Mouse (Mus musculus) large intestine, adult 2 months (tissue): ENCODE data around the gene Ogfod2. TPM values are rescaled to one million over a fixed set of nuclear protein-coding genes. Genes with fewer than 3 reads are reported as not detected.

Source experiments
- DNase-seq: peaks from one replicate; pipeline ENCODE4 v3.0.0-alpha.2; 2012; ENCODE audit warnings: low read depth, low spot score
- WGBS: fragments of 180-500 bp; shearing (Covaris S2); methylation state at CpG from one replicate; pipeline ENCODE4 v1.1.7; 2018; 5-methylcytosine and 5-hydroxymethylcytosine counted together
- polyA plus RNA-seq: library from polyadenylated mRNA; depleted of rRNA; stranded (reverse); fragments of >200 nt; gene quantifications from 2 replicates; pipeline ENCODE4 v1.2.3, GENCODE M21; 2012

Ogfod2 gene
- polyA plus RNA-seq, 1 experiment: 41.5 TPM

DNA sequence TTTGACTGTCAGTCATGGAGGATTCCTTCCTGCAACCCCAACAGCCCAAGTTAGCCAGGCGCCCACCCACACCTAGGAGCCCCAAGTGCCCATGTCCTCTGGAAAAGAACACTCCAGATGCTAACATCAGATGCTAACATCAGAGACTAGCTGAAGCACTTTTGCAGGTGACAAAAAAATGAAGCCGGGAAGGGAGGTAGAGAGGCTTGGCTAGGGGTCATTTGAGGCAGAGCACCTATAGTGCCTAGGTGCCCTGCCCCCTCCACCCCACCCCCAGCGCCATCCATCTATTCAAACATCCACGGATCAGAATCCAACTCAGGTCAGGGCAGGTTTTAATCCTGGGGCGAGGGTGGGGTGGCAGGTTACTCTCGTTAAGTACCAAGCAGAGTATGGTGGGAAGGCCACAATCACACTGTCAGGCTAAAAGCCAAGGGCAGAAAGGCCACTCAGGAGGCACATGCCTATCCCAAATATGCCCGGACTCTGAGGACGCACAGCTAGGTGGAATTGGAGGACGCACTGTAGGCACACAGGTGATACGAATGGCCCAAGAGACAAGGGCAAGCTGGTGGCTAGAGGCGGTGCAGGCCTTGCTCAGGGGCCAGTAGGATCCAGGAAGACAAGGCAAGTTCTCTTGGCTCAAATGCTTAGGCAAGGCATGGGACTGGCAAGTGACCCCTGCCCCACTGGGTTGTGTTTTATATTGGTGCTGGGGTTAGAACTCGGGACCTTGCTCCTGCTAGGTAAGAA is 18.1 kb upstream of the Ogfod2 start:
- 81% methylated on average over 12 of the region's 12 CpGs for WGBS
- DNase-seq: no peak

DNA sequence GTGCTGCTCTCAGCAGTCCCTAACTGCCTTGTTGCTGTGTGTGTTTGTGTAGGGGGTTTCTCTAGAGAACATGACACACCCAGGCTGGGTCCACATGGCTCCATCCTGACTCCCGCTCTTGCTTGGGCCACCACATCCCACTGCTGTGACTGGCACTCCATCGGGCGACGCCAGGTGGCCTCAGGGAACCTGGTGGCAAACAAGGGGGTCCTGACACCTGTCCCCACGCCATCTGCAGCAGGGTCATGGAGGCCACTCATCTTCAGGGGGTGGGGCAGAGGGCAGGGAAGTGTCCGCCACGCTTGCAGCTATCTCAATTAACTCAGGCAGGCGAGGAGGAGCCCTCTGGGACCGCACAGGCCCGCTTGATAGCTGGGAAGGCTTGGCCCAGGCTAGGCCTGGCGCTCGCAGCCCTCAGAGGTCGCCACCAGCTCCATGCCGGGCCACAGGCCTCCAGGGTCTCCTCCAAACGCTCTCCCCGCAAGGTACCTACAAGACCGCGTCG is 17.0 kb upstream of the Ogfod2 start:
- no peak for DNase-seq
- whole genome bisulfite sequencing: 15% methylated on average over 19 of the region's 19 CpGs

DNA sequence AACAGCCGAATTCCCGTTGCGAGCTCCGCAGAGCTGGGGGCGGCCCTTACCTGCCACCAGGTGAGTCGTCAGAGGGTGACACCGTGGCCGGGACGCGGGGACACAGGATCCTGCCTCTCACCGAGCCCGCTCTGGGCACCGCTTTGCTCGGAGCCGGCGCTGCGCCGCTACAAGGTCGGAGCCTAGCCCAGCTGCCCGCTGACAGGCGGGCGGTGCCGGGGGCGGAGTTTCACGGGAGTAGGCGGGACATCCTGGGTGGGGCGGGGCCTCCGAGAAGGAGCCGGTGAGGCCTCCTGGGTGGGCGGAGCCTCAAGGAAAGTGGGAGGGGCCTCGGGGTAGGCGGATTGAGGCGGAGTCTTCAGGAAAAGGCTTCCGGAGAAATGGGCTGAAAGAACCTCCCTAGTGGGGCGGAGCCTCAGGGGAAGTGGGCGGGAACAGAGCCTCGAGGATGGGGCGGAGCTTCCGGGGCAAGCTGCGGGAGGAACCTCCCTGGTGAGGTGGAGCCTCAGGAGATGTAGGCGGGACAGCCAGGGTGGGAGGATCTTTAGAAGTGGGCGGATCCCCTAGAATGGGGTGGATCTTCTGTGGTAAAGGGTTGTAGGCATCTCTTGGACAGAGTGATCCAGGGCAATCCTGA is 16.4 kb upstream of the Ogfod2 start, which contains the start of gene Abcb9:
Gene Abcb9 (minus strand): TSS at position 203 of the 637 bp plus-strand sequence.
- DNase-seq: peak; percentile 99
- WGBS: 1% methylated on average over 42 of the region's 42 CpGs

DNA sequence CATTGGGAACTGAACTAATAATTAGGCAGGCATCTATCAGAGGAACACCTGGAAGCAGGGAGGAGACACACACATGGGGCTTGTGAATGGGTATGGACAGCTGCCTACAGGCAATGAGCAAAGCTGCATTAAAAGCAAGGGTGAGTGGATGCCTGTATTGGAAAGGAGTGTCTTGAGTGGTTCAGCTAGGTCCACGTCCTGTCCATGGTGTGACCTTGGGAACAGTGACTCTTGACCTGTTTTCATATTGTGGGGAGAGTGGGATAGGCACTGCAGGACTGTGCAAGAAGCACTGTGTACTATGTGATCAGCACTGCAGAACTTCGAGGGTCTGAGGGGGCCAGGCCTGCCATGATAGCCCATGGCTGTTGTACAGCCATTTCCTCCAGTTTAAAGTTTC is 13.2 kb upstream of the Ogfod2 start:
- DNase-seq: no peak
- WGBS: 75% methylated on average over 2 of the region's 2 CpGs

DNA sequence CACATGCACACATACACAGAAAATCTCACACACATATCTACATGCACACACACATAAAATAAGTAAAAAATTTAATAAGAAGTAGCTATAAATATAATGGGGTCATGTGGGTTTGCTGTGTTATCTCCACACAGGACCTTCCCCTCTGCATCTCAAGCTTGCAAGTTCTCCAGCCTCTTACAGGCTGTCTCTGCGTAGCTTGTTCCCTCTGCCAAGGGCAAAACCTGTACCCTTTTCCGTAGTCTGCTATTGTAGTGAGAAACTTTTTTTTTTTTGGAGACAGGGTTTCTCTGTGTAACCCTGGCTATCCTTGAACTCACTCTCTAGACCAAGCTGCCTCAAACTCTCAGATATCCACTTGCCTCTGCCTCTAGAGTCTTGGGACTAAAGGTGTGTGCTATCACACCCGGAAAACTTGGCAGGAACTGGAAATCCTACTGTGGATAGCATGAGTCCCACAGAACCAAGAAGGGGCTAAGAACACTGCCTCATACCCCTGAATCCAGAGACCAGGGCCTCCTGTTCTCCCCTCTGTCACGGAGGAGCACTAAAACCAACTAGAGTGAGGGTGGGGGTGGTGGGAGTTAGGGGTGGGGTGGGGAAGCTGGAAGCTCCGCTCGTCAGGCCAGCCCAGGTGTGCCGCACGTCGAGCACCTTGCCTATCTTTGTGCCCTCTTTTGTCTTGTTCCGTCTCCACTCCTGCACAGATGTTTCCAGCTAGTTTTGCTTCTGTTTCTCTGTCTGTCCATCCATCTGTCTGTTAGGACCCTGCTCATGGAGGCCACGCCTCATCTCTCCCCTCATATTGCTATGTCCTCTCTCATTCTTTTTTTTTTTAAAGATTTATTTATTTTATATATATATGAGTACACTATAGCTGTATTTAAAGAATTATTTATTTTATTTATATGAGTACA is 11.7 kb upstream of the Ogfod2 start:
- no peak for DNase-seq
- 88% methylated on average over 11 of the region's 11 CpGs for WGBS

DNA sequence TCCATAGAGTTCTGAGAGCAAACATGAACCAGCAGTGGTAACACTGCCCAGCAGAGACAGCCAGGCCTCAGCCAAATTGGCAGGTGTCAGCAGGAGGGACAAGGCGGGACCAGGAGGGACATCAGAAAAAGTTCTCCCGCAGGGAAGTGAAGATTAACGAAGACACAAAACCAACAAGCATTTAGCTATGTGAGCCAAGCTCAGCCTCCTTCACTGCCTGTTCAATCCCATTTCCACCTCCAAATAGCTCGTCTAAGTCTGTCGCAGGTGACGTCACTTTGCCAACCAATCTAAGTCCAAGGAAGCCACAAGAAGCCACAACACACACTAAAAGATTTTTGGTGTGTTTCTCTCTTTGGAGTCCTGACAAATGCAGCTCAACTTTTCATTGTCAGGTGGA is 9.8 kb upstream of the Ogfod2 start:
- no peak for DNase-seq
- 79% methylated on average over 6 of the region's 6 CpGs for WGBS

DNA sequence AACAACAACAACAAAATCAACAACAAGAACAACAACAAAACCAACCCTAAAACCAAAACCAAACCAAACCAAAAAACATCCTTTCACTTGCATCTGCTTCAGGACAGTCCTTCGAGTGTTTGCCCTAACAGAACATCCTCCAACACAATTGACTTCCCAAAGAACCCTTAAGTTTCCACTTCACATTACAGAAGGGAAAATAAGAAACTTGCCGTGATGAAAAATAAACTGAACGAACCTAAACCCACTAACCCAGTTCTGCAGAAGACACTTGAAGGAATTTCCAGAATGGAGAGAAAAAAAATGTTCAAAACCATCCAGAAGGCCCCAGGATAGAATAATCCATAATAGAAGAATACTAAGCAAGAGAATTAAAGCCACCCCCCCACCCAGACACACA is 9.1 kb upstream of the Ogfod2 start:
- DNase-seq: no peak
- 84% methylated on average over 3 of the region's 3 CpGs for WGBS

DNA sequence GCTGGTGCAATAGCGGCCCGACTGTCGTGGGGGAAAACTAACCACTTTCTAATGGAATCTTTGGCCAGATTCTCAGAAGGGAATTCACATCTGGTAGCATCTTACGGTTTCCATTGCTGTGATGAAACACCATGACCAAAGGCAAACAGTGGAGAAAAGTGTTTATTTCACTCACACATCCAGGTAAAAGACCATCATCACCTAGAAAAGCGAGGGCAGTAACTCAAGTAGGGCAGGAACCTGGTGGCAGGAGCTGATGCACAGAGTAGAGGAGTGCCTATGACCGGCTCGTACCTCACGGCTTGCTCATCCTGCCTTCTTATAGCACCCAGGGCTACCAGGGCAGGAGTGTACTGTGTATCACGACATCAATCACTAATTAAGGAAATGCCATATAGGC is 8.5 kb upstream of the Ogfod2 start:
- DNase-seq: no peak
- WGBS: 93% methylated on average over 9 of the region's 9 CpGs

DNA sequence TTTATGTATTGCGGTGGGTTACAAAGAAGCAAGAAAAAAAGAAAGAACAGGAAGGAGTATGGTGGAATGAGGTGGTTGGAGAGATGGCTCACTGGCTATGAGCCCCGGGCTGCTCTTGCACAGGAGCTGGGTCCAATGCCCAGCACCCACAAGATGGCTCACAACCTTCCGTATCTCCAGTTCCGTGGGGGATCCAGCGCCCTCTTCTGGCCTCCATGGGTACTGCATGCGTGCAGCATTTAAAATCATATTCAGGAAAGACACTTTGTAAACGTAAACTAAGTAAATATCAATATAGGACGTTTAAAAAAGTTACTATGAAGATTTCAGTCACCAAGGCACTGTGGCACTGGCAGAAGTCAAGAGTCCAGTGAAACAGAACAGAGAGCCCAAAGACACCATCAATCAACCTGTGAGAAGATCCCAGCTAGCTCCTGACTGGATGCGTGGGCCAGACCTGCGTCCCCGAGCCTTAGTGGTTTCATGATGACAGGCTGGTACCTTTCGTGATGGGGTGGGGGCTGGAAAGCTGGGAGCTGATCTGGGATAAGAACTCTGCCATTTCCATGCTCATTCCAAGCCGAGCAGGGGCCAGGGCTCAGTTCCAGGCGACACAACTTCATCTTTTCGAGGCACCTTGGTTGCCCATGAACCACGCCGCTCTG is 888 bp upstream of the Ogfod2 start:
- WGBS: 18% methylated on average over 17 of the region's 17 CpGs
- DNase-seq: no peak

DNA sequence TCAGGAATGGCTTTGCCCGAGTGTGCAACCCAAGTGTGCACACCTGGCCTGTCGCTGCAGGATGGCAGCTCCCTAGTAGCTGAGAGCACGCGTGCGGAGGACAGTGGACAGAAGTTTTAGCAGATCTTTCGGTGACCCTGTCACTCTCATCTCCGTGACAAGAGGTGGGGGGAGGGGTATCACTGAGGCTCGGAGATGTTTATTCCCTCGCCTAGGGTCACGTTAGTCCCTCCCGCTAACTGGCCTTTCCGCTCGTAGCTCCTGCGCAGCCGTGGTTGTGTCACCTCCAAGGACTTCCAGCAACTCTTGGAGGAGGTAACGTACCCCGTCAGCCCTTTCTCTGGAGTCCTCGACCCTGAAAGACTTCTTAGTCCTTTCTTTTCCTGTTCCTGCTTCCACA is 434 bp downstream of the Ogfod2 start:
- no peak for DNase-seq

DNA sequence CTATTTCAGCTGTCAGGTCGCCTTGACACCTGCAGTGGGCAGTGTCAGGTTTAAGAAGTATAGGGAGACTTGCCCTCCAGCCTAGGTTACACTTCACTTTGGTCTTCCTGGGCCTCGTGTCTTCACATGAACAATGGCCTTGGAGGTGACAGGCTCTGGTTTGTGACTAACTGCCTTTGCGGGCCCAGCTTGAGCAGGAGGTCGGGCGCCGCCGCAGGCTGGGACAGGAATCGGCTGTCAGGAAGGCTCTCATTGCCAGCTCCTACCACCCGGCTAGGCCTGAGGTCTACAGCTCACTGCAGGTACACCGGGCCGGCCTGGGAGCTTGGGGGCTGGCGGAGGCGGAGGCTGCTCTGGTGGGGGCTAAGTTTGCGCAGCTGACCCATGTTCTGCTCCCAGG is 933 bp downstream of the Ogfod2 start:
- WGBS: 14% methylated on average over 14 of the region's 14 CpGs
- no peak for DNase-seq

More for the DNA sequence above, 434 bp downstream of the Ogfod2 start:
- WGBS: under 1% methylated on average over 18 of the region's 18 CpGs

DNA sequence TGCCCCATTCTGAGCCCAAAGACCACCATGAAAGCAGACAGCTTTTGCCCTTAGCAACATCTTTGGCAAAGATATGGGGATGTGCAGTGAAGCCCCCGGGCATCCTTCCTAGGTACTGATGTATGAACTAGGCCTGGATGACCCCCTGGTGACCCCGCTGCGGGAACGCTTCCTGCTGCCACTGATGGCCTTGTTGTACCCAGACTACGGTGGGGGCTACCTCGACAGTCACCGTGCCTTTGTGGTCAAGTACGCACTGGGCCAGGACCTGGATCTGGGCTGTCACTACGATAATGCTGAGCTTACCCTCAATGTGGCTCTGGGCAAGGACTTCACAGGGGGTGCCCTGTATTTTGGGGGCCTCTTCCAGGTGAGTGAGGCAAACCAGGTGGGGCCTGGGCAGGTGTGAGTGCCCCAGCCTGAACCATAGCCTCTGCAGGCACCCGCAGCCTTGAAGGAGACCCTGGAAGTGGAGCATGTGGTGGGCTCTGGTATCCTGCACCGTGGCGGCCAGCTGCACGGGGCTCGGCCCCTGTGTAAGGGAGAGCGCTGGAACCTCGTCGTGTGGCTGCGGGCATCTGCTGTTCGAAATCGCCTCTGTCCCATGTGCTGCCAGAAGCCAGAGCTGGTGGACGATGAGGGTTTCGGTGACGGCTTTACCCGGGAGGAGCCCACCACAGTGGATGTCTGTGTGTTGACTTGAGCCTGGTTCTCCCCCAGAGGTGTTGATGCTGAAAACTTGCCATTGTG is 2.4 kb downstream of the Ogfod2 start:
- no peak for DNase-seq
- 95% methylated on average over 24 of the region's 24 CpGs for WGBS

DNA sequence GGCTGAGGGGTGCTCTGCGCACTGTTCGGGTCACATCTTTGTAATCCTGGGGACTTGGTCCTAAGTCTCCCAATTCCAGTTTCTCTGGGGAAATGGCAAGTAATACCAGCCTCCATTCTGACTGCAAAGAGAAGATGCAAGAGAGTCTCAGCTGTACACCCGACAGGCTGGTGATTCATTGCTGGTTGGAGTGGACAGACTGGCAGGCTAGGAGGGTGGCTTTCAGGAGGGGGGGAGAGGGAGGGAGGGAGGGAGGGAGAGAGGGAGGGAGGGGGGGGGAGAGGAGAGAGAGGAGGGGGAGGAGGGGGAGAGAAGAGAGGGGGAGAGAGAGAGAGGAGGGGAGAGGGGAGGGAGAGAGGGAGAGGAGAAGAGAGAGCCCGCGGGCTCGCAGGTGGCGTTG is 3.4 kb downstream of the Ogfod2 start:
- 24% methylated on average over 7 of the region's 7 CpGs for WGBS
- DNase-seq: no peak

DNA sequence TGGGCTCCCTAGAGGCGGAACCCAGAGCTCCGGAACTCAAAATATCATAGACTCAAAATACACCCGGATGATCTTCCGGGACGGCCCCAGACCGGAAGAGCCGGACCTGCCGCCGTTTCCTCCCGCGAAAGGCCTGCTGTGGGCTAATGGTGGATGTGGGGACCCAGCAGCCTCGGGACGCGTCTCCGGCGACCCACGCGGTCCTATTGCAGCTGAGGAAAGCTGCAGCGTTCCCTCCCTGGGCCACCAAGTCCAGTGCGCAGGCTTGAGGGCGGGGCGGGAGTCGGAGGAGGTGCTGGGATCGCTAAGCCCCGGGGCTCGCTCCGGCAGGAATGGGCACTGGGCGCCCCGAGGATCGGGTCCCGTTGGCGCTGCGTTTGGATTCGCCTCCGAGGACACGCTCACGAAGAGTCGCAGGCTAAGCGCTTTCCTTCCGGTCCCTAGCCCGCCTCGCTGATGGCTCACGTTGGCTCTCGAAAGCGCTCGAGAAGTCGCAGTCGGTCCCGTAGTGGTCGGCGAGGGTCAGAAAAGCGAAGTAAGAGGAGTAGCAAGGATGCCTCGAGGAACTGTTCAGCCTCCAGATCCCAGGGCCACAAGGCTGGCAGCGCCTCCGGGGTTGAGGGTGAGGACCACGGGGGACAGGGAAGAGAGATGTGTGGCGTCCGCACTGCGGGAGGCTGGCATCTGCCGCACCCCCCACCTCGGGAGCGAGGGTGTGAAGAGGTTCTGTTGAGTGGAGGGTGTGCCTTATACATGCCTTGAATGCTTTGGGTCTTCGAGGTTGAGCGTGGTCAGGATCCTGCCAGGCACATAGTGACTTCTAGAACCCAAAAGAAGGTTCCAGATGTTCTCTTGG is 4.1 kb downstream of the Ogfod2 start, which contains the start of gene Arl6ip4:
Gene Arl6ip4 (plus strand): TSS at position 100 of the 856 bp plus-strand sequence.
- no peak for DNase-seq
- whole genome bisulfite sequencing: 1% methylated on average over 64 of the region's 64 CpGs

DNA sequence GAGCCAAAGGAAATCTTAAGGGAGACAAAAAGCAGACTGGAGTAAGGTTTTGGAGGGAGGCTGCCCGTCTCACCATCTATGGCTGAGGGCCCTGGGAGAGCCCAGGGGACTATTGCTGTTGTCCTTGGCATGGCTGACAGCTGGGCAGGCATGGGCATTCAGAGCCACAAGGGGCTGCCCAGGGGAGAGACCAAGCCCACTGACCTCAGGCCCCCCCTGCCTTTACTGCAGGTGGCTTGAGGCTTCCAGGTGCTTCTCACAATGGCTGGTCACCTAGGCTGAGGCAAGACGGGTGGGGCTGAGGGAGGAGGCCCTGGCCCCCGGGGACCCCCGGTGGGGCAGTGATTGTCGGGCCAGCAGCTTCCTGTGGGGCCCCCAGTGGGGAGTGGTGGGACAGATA is 7.1 kb downstream of the Ogfod2 start:
- WGBS: 63% methylated on average over 5 of the region's 5 CpGs
- no peak for DNase-seq

DNA sequence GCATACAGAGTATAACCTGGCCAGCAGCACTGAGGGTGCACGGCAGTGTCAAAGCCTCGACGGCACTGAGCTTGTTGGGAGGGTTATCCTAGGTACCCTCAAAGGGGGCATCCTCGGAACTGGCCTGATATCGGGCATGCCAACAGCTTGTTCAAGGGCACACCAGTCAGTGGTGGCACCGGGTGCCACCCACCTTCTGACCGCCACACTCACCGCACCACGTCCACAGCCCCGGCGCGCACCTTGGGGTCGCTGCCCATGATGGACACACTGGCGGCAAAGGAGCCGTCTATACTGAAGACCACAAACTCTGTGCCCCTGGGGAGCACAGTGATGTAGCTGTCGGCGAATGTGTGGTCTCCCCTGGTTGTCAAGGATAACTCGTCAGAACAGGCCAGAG is 10.3 kb downstream of the Ogfod2 start:
- no peak for DNase-seq
- WGBS: 91% methylated on average over 18 of the region's 18 CpGs

DNA sequence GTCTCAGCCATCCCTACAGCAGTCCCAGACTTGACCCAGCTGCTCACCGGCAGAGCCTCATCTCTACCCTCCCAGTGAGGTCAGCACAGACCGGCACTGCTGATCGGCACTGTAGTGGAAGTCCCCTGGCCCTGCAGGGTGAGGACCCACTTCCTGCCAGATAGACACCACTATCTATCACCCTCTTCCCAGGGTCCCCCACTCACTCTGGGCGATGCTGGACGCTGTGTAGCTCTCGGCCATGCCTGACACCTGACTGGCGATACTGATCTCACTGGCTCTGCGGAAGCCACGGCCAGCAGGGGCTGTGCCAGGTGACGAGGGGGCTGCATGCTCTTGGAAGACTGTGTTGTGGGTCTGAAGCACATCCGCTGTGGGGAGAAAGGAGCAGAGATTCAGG is 13.0 kb downstream of the Ogfod2 start:
- no peak for DNase-seq
- 90% methylated on average over 11 of the region's 11 CpGs for WGBS

DNA sequence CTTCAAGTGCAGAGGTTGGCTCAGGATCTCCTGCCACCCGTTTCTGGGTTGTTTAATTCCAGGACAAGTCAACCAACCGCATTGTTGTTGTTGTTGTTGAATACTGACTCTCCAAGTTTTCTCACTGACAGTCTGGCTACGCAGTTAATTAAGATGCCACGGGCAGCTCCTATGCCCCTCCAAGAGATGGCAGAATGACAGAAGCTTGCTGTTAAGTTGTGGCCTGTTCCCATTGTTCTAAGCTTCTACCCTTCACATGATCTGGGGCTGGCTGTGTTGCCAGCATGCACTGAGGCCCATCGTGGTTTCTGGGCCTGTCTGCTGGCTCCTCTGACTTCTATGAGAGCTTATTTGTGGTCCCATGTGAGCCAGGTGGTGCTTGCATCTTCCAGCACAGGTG is 22.2 kb downstream of the Ogfod2 start:
- no peak for DNase-seq
- WGBS: 79% methylated on average over 5 of the region's 5 CpGs
